Mouse (Mus musculus): ENCODE data around the gene Ces1e.

DNA sequence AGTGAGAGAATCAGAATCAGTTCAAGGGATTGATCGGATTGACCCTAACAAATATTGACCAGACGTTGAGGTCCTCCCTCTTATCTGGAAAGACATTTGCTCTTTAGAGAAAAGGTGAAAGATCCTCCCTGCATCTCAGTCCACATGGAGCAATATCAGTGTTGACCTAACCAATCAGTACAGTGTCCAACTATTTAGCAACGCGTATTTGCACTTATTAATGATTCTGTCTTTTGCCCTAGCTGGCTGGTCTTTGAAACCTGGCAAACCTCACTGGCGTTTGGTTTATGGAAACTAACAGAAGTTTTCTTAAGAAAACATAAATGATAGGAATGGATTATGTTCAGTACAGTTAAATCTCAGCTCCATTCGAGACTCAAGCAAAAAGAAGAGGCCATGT lies 4.6 kb upstream of the Ces1e start:
- no peak for TF ChIP-seq POLR2A (IDR thresholded peaks at IDR 0.05; ENCODE audit: insufficient read depth, low read depth, low read length)
- no peak for TF ChIP-seq CTCF (IDR thresholded peaks at IDR 0.05; ENCODE audit: insufficient read depth, low read depth, low read length)
